Mouse (Mus musculus): Measurements from ENCODE around the gene Ptprd. TPM values are rescaled to one million over a fixed set of nuclear protein-coding genes. Genes with fewer than 3 reads are reported as not detected.
"Not testable (repeated sequence)": the region's sequence is repeated elsewhere in the genome, so short reads cannot be mapped to it uniquely, and the experiment has no call there.

Gene Ptprd
- polyA plus RNA-seq, 1 experiment from 2014 or later, result 10.4 TPM

DNA sequence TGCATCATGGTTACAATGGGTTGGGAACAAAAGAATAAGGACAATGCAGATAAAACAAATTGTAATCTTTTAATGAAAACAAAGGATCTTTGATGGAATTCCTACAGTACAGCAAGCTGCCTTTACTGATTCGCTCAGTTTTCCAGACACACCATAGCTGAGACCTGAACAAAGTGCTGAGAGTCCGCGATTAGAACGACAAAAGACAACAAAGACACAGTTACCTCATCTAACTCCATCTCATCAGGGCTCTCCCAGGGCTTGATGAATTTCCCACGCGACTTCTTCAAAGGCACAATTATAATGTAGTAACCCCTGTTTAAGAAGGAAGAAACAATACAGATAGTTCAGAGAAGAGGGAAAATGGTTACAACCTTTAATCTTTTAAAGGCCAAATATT is 2140.0 kb downstream of the Ptprd start:
- no peaks in the 10 kb centered on the region for H3K9me3 ChIP-seq
- no peak overlapping the region for H3K4me3 ChIP-seq
- H3K4me1 ChIP-seq, result peaks cover 7% of the 10 kb centered on the region
- no peaks in the 10 kb centered on the region for H3K27me3 ChIP-seq (replicated peaks)
- H3K27ac ChIP-seq (replicated peaks), result no peak overlapping the region
- no peak overlapping the region for H3K9ac ChIP-seq
- peaks cover 15% of the 10 kb centered on the region for H3K36me3 ChIP-seq
- no peak for ATAC-seq (ENCODE audit: extremely low read depth, insufficient number of reproducible peaks, low FRiP score, low TSS enrichment)
- no peak overlapping the region for H3K4me2 ChIP-seq
- WGBS, result 74% methylated on average over 6 of the region's 6 CpGs

DNA sequence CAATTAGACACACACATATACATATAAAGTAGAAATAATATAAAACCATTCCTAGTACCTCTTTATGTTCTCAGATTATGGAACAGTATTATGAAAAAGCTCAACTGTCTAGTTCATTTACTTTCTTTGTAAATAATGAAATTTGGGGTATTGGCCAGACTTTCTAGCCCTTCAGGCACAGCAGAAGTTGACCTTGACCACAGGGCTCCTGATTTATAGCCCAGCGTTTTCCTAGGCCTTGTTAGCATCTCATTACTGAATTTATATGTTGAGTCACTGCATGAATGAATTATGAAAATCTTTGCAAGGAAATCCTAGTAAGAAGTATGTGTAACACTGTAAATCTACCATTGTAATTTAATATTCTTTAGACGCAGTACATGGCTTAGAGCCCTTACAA is 2154.9 kb downstream of the Ptprd start:
- Histone ChIP-seq H3K4me2 (no peak overlapping the region), H3K27me3 (replicated peaks) (no peaks in the 10 kb centered on the region), H3K27ac (replicated peaks) (no peak overlapping the region), H3K9me3 (no peaks in the 10 kb centered on the region), H3K4me1 (no peaks in the 10 kb centered on the region), H3K4me3 (no peak overlapping the region), H3K9ac (no peak overlapping the region), H3K36me3 (no peaks in the 10 kb centered on the region; the same call in none of the 2 replicates)
- WGBS, result 80% methylated on average over 2 of the region's 2 CpGs
- no peak for ATAC-seq (ENCODE audit: extremely low read depth, insufficient number of reproducible peaks, low FRiP score, low TSS enrichment)

DNA sequence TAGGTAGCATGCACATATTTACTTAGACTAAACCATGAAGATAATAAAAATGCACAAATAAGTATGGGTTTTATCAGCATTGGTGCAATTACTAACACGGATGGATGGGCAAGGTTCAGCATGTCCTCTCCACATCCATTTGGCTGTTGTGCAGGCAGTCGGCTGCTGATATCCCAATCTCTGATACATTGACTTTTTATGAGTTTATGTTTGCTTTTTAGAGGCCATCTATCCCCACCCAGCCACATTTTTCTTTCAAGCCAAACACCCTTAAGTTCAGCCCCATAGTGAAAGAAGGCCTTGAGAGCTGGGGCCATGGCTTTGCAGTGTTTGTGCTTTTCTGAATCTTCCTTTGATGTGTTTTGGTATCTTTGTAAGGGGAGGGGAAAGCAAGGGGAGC is 2166.1 kb downstream of the Ptprd start:
- Histone ChIP-seq H3K4me3 (no peak overlapping the region), H3K4me2 (no peak overlapping the region), H3K27me3 (replicated peaks) (no peaks in the 10 kb centered on the region), H3K4me1 (peaks cover 26% of the 10 kb centered on the region), H3K9me3 (no peaks in the 10 kb centered on the region), H3K36me3 (peaks cover 7% of the 10 kb centered on the region; the same call in 1 of the 2 replicates), H3K9ac (no peak overlapping the region), H3K27ac (replicated peaks) (peak overlapping the region; percentile 42; the same call in 1 of the 2 replicates)
- WGBS, result 47% methylated on average over 2 of the region's 2 CpGs
- no peak for ATAC-seq (ENCODE audit: extremely low read depth, insufficient number of reproducible peaks, low FRiP score, low TSS enrichment)

DNA sequence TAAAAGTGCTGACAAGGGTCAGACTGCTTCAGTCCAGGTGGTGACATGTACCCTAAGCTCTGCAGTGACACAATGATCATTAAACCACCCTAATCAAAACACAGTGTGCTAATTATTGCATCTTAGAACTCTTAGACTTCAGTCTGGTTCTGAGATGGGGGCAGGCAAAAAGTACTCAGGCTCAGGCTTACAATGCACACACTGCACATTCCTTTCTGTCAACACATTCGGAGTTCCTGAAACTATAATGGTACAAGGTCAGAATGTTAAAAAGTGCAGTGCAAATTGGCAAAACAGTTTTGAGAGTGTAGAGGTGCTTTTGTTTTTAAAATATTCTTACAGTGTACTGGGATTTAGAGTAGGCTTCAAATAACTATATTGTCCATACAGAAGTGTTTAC is 2167.0 kb downstream of the Ptprd start:
- Histone ChIP-seq H3K4me1 (peaks cover 26% of the 10 kb centered on the region), H3K27me3 (replicated peaks) (no peaks in the 10 kb centered on the region), H3K9me3 (no peaks in the 10 kb centered on the region), H3K27ac (replicated peaks) (peak overlapping the region; percentile 83), H3K9ac (no peak overlapping the region), H3K4me3 (no peak overlapping the region), H3K4me2 (no peak overlapping the region), H3K36me3 (peaks cover 4% of the 10 kb centered on the region; the same call in 1 of the 2 replicates)
- 9% methylated on average over 1 of the region's 1 CpGs for WGBS
- no peak for ATAC-seq (ENCODE audit: extremely low read depth, insufficient number of reproducible peaks, low FRiP score, low TSS enrichment)

DNA sequence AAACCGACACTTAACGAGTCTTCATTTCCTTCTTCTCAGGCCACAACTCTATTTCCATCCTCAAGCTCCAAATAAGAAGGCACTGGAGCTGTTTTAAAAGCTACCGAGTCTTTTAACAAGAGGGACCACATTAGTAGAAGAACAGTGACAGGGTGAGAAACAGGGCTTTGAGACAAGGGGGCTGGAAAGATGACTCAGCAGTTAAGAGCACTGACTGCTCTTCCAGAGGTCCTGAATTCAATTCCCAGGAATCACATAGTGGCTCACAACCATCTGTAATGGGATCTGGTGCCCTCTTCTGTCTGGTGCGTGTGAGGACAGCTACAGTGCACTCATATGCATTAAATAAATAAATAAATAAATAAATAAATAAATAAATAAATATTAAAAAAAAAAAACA is 2174.6 kb downstream of the Ptprd start:
- WGBS, result 72% methylated on average over 4 of the region's 4 CpGs

DNA sequence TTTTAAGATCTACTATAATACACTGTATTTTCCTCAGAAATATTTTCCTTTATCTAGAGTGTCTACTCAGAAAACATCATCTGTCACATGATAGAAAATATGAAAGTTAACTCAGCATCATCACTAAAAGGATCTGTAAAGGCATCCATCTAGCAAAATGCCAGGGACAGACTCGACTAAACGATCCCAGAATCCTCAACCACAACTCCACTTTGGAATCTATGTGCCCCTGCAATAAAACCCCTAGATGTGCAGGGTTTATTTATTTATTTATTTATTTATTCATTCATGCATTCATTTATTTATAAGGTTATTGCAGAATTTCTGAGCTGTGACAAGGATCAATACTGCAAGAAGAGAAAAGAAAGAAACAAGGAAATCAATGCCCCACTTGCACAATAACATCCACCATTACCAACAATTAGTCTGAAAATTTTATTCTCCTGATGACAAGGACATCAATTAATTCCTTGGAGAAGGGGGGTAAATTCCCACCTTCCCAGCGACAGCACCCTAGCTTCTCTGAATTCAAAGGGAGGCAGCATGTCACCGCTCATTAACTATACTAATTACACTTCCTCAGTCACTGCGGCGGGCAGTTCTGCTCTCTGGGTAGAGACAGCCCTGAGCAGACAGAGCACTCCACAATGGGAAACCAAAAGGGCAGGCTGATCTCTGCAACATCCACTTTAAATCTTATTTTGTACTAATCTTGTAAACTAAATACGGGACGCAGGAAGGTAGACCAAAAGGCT is 2186.0 kb downstream of the Ptprd start:
- no peaks in the 10 kb centered on the region for H3K9me3 ChIP-seq
- no peak overlapping the region for H3K4me3 ChIP-seq
- H3K36me3 ChIP-seq, result no peaks in the 10 kb centered on the region
- no peaks in the 10 kb centered on the region for H3K27me3 ChIP-seq (replicated peaks)
- no peak overlapping the region for H3K9ac ChIP-seq
- H3K27ac ChIP-seq (replicated peaks), result no peak overlapping the region
- H3K4me2 ChIP-seq, result no peak overlapping the region
- 67% methylated on average over 8 of the region's 8 CpGs for WGBS
- no peaks in the 10 kb centered on the region for H3K4me1 ChIP-seq
- ATAC-seq (ENCODE audit: extremely low read depth, insufficient number of reproducible peaks, low FRiP score, low TSS enrichment), result no peak

More for the DNA sequence above, 2174.6 kb downstream of the Ptprd start:
- H3K4me3 ChIP-seq; H3K27ac ChIP-seq (replicated peaks); ATAC-seq (ENCODE audit: extremely low read depth, insufficient number of reproducible peaks, low FRiP score, low TSS enrichment); H3K27me3 ChIP-seq (replicated peaks); H3K9ac ChIP-seq; H3K4me2 ChIP-seq; H3K4me1 ChIP-seq; H3K36me3 ChIP-seq; H3K9me3 ChIP-seq: not testable (repeated sequence)

DNA sequence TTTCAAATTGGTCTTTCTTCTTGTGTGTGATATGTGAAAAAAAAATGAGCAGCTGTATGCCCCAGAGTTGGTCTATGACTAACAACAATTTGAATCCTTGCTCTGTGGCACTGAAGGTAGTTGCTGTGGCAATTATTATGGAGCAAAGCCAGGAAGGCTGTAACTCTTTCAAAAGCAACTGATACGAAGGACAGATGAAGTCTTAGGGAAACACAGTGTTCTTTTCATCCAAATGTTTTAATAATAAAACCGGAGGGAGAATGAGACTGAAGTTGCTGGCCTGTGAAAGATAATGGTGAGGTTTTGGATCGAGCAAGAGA is 2187.3 kb downstream of the Ptprd start:
- Histone ChIP-seq H3K27ac (replicated peaks) (no peak overlapping the region), H3K9me3 (no peaks in the 10 kb centered on the region), H3K27me3 (replicated peaks) (no peaks in the 10 kb centered on the region), H3K4me3 (no peak overlapping the region), H3K9ac (no peak overlapping the region), H3K4me2 (no peak overlapping the region), H3K36me3 (no peaks in the 10 kb centered on the region), H3K4me1 (no peaks in the 10 kb centered on the region)
- no peak for ATAC-seq (ENCODE audit: extremely low read depth, insufficient number of reproducible peaks, low FRiP score, low TSS enrichment)
- 68% methylated on average over 3 of the region's 3 CpGs for WGBS

DNA sequence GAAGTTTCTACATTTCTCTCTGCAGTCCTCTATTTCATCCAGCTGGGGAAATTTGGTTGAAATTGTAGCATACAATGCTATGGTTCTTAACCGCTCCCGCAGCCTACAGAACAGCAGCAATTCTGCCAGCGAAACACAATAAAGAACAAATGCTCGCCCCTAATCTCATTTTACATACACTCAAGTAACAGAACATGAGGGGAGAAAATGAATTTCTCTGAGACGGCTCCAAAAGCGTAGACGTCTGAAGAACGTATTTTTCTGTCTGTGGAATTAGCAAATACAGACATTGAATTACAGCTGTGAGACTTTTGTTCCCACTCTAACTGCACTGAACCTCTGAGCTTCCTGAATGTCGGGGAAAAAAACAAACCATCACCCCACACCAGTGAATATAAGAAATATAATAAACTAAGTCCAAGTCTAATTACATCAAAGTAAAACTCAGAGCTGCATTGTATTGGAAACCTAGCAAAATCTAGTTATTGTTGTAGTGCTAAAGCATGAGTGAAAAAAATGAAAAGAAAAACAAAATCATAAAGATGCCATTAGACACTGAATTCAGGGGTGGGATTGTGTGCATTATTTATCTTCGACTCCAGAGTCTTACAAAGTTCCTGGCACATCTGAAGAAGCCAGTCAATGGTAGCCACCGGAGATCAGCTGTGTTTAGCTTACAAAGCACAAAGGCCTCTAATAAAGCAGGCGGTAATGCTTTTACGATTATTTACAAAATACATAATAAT is 2187.8 kb downstream of the Ptprd start:
- ATAC-seq (ENCODE audit: extremely low read depth, insufficient number of reproducible peaks, low FRiP score, low TSS enrichment), result no peak
- Histone ChIP-seq H3K4me3 (no peak overlapping the region), H3K36me3 (no peaks in the 10 kb centered on the region), H3K27me3 (replicated peaks) (no peaks in the 10 kb centered on the region), H3K9me3 (no peaks in the 10 kb centered on the region), H3K27ac (replicated peaks) (no peak overlapping the region), H3K9ac (no peak overlapping the region), H3K4me2 (no peak overlapping the region), H3K4me1 (no peaks in the 10 kb centered on the region)
- 76% methylated on average over 13 of the region's 13 CpGs for WGBS

DNA sequence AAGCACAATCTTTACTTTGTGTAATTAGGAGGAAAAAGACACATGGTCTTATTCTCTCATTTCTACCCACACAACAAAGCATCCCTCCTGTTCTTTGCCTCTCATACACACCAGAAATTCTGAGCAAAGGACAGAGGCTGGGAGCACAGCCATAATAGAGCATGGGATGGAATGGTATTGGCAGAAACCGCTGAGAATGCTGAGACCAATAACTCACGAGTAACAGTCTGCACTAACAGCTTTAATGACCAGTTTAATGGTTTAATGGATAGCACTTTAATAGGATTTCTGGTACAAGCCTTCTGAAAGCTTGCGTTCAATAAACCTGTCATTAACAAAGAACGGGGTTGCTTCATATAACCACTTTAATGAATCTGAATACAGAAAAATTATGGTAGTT is 2190.1 kb downstream of the Ptprd start:
- Histone ChIP-seq H3K9ac (no peak overlapping the region), H3K27me3 (replicated peaks) (no peaks in the 10 kb centered on the region), H3K4me1 (no peaks in the 10 kb centered on the region), H3K36me3 (no peaks in the 10 kb centered on the region), H3K9me3 (no peaks in the 10 kb centered on the region), H3K4me3 (no peak overlapping the region), H3K27ac (replicated peaks) (no peak overlapping the region), H3K4me2 (no peak overlapping the region)
- 84% methylated on average over 4 of the region's 4 CpGs for WGBS
- no peak for ATAC-seq (ENCODE audit: extremely low read depth, insufficient number of reproducible peaks, low FRiP score, low TSS enrichment)

DNA sequence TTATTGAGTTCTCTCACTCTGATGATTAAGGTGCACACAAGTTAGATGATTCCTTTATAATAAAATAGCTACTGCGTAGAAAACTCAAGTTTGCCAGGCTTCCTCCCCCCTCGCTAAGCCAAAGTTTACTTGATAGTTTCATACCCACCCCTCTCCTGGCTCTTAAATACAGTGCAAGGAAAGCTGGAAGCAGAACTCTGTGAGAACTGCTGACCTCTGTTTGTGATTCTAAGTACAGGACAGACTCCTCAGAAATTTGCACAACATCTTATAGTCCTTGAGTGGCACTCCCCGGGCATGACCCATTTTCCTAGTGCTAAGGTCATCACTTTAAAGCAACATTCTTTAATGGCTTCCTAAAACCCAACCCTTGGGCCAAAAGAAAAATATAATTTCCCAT is 2196.7 kb downstream of the Ptprd start:
- Histone ChIP-seq H3K4me1 (no peaks in the 10 kb centered on the region), H3K9me3 (no peaks in the 10 kb centered on the region), H3K36me3 (no peaks in the 10 kb centered on the region; the same call in 1 of the 2 replicates), H3K27me3 (replicated peaks) (no peaks in the 10 kb centered on the region), H3K9ac (no peak overlapping the region), H3K27ac (replicated peaks) (no peak overlapping the region), H3K4me3 (no peak overlapping the region), H3K4me2 (no peak overlapping the region)
- no peak for ATAC-seq (ENCODE audit: extremely low read depth, insufficient number of reproducible peaks, low FRiP score, low TSS enrichment)
- 85% methylated on average over 3 of the region's 3 CpGs for WGBS

DNA sequence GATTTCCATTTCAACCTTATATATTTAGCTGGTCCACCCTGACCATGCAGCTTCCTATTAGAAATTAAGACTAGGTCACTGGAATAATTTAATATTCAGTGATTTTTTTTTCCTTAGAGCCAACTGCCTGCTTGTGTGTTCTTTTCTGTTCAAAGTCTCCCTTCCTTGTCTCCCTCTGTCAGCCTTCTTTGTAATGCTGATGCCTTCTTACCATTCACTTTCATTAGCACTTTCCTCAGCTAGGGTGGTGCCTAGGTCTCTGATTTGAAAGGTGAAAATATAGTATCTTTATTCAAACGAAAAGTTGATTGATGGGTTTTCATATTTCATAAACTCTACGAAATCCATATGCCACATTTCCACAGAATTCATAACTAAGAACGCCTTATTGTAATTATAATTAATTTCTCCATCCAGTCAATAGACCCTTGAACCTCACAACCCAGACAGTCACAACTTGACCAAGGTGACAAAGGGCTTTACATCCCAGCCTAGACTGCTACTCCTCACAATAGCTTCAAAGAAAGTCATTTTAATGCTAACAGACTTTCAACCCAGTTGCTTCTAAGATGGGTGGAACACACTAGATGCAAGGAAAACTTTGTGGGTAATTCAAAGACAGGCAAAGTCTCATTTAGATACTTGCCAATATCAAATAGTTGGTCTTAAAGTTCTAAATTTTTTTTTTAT is 2197.5 kb downstream of the Ptprd start:
- Histone ChIP-seq H3K4me3 (no peak overlapping the region), H3K36me3 (no peaks in the 10 kb centered on the region; the same call in 1 of the 2 replicates), H3K9me3 (no peaks in the 10 kb centered on the region), H3K27ac (replicated peaks) (no peak overlapping the region), H3K9ac (no peak overlapping the region), H3K27me3 (replicated peaks) (no peaks in the 10 kb centered on the region), H3K4me2 (no peak overlapping the region), H3K4me1 (0 out of 2 replicates have a peak, but pooled peaks cover 3% of the 10 kb centered on the region)
- no peak for ATAC-seq (ENCODE audit: extremely low read depth, insufficient number of reproducible peaks, low FRiP score, low TSS enrichment)
- 66% methylated on average over 3 of the region's 3 CpGs for WGBS
